Comparison of ENCODE assay signal across 32 mouse cellular contexts in genomic region chr9:48082461-48082860, GRCm38 (mm10).
A peak's percentile ranks its signal among the peaks of the same experiment; 100 is the strongest.
DNase-seq lines count a peak whose midpoint lies in the region; ATAC-seq and TF ChIP-seq lines count a peak whose summit lies in the region.
"Had no signal": no experiment of that assay in that cellular context is flagged by ENCODE, and none has a peak within 500 bp of the region (broad histone marks: within the 10 kb centered on the region; RNA-seq: fewer than 3 reads in every experiment).

No protein-coding gene starts in this region.

- H3K9ac ChIP-seq in forebrain, postnatal 0 days: no peak overlapping the region
- H3K9ac ChIP-seq in midbrain, embryonic 11.5 days (ENCODE audit: low read length): no peak overlapping the region
- no peak overlapping the region for H3K9ac ChIP-seq in midbrain, embryonic 14.5 days (replicated peaks; ENCODE audit: low read length)
- H3K9ac ChIP-seq in forebrain, embryonic 14.5 days (ENCODE audit: low read length): no peak overlapping the region; the same call in 1 of the 2 replicates
- no peak overlapping the region for H3K9ac ChIP-seq in midbrain, embryonic 16.5 days (ENCODE audit: low read depth, low read length)
- H3K9ac ChIP-seq: limb, embryonic 15.5 days; liver, embryonic 13.5 days had no signal

- no peak overlapping the region for H3K4me2 ChIP-seq in forebrain, postnatal 0 days (ENCODE audit: low read depth)
- H3K4me2 ChIP-seq in midbrain, embryonic 11.5 days: no peak overlapping the region
- H3K4me2 ChIP-seq in midbrain, embryonic 14.5 days (ENCODE audit: low read length): no peak overlapping the region
- H3K4me2 ChIP-seq in forebrain, embryonic 14.5 days (ENCODE audit: low read length): peak overlapping the region; percentile 2; the same call in 1 of the 2 replicates
- no peak overlapping the region for H3K4me2 ChIP-seq in midbrain, embryonic 16.5 days (ENCODE audit: low read length)
- H3K4me2 ChIP-seq: heart, embryonic 11.5 days; limb, embryonic 15.5 days; liver, embryonic 13.5 days had no signal

- no peaks in the 10 kb centered on the region for H3K9me3 ChIP-seq in forebrain, embryonic 10.5 days
- H3K9me3 ChIP-seq in forebrain, postnatal 0 days (ENCODE audit: low read length): no peaks in the 10 kb centered on the region
- H3K9me3 ChIP-seq in midbrain, embryonic 11.5 days (ENCODE audit: control insufficient read depth, low read length): no peaks in the 10 kb centered on the region
- no peaks in the 10 kb centered on the region for H3K9me3 ChIP-seq in midbrain, embryonic 14.5 days (ENCODE audit: control insufficient read depth, low read length)
- H3K9me3 ChIP-seq in forebrain, embryonic 14.5 days (replicated peaks; ENCODE audit: control insufficient read depth, low read length): no peaks in the 10 kb centered on the region
- H3K9me3 ChIP-seq in midbrain, embryonic 16.5 days (replicated peaks; ENCODE audit: control insufficient read depth, low read length, poor library complexity, severe bottlenecking): no peaks in the 10 kb centered on the region
- H3K9me3 ChIP-seq: limb, embryonic 10.5 days; limb, embryonic 15.5 days; liver, embryonic 13.5 days; megakaryocyte, embryonic 14.5 days had no signal

- peaks cover 18% of the 10 kb centered on the region for H3K27me3 ChIP-seq in forebrain, embryonic 10.5 days (ENCODE audit: poor library complexity, severe bottlenecking)
- H3K27me3 ChIP-seq in forebrain, postnatal 0 days (ENCODE audit: insufficient read depth, low read length): peaks cover 5% of the 10 kb centered on the region; the same call in 1 of the 2 replicates
- H3K27me3 ChIP-seq in midbrain, embryonic 11.5 days (ENCODE audit: control insufficient read depth, insufficient read depth, low read length): no peaks in the 10 kb centered on the region
- H3K27me3 ChIP-seq in midbrain, embryonic 14.5 days (ENCODE audit: control insufficient read depth, insufficient read depth, low read length): no peaks in the 10 kb centered on the region
- no peaks in the 10 kb centered on the region for H3K27me3 ChIP-seq in forebrain, embryonic 14.5 days (replicated peaks; ENCODE audit: control insufficient read depth, insufficient read depth, low read length)
- H3K27me3 ChIP-seq in midbrain, embryonic 16.5 days (ENCODE audit: control insufficient read depth, insufficient read depth, low read depth, low read length): no peaks in the 10 kb centered on the region
- H3K27me3 ChIP-seq in kidney, adult 2 months (replicated peaks; ENCODE audit: control insufficient read depth, insufficient read depth, low read length): no peaks in the 10 kb centered on the region; the same call in 1 of the 2 replicates
- H3K27me3 ChIP-seq: limb, embryonic 15.5 days; liver, embryonic 13.5 days; megakaryocyte, embryonic 14.5 days had no signal

- peak overlapping the region; percentile 20; the same call in 1 of the 2 replicates for H3K27ac ChIP-seq in forebrain, embryonic 10.5 days
- H3K27ac ChIP-seq in forebrain, postnatal 0 days (ENCODE audit: low read depth, low read length): no peak overlapping the region
- no peak overlapping the region for H3K27ac ChIP-seq in midbrain, embryonic 11.5 days (ENCODE audit: low read depth, low read length)
- no peak overlapping the region for H3K27ac ChIP-seq in midbrain, embryonic 14.5 days (replicated peaks; ENCODE audit: low read depth, low read length)
- H3K27ac ChIP-seq in forebrain, embryonic 14.5 days (ENCODE audit: low read depth, low read length): no peak overlapping the region
- H3K27ac ChIP-seq in midbrain, embryonic 16.5 days (ENCODE audit: low read length): peak overlapping the region; percentile 10; the same call in 1 of the 2 replicates
- no peak overlapping the region for H3K27ac ChIP-seq in kidney, adult 2 months (ENCODE audit: insufficient read depth, low read depth, low read length)
- H3K27ac ChIP-seq: limb, embryonic 10.5 days; limb, embryonic 15.5 days; liver, embryonic 13.5 days had no signal

- no peaks in the 10 kb centered on the region for H3K36me3 ChIP-seq in forebrain, embryonic 10.5 days (replicated peaks)
- H3K36me3 ChIP-seq in forebrain, postnatal 0 days (ENCODE audit: insufficient read depth): no peaks in the 10 kb centered on the region
- no peaks in the 10 kb centered on the region for H3K36me3 ChIP-seq in midbrain, embryonic 11.5 days (ENCODE audit: control insufficient read depth, insufficient read depth, low read length)
- no peaks in the 10 kb centered on the region for H3K36me3 ChIP-seq in midbrain, embryonic 14.5 days (ENCODE audit: control insufficient read depth, insufficient read depth, low read length)
- H3K36me3 ChIP-seq in forebrain, embryonic 14.5 days (ENCODE audit: control insufficient read depth, insufficient read depth, low read length): no peaks in the 10 kb centered on the region
- H3K36me3 ChIP-seq in midbrain, embryonic 16.5 days (ENCODE audit: control insufficient read depth, insufficient read depth, low read length): no peaks in the 10 kb centered on the region
- H3K36me3 ChIP-seq in kidney, adult 2 months (ENCODE audit: control insufficient read depth, insufficient read depth, low read length): no peaks in the 10 kb centered on the region
- H3K36me3 ChIP-seq: limb, embryonic 10.5 days; limb, embryonic 15.5 days; liver, embryonic 13.5 days had no signal

- ATAC-seq in forebrain, postnatal 0 days: no peak; the same call in 1 of the 2 replicates
- ATAC-seq in midbrain, embryonic 11.5 days (ENCODE audit: low FRiP score): no peak
- ATAC-seq in midbrain, embryonic 14.5 days (ENCODE audit: low FRiP score, low TSS enrichment): no peak
- ATAC-seq in forebrain, embryonic 14.5 days: peak; percentile 48; the same call in 1 of the 2 replicates
- no peak for ATAC-seq in midbrain, embryonic 16.5 days
- ATAC-seq: hindbrain, embryonic 16.5 days; intestine, embryonic 16.5 days; lung, postnatal 0 days had no signal

- 35% methylated on average over 6 of the region's 6 CpGs for WGBS in forebrain, embryonic 10.5 days
- WGBS in forebrain, postnatal 0 days: 18% methylated on average over 6 of the region's 6 CpGs
- WGBS in midbrain, embryonic 11.5 days: 23% methylated on average over 6 of the region's 6 CpGs
- 18% methylated on average over 6 of the region's 6 CpGs for WGBS in midbrain, embryonic 14.5 days
- WGBS in forebrain, embryonic 14.5 days: 6% methylated on average over 6 of the region's 6 CpGs
- 14% methylated on average over 6 of the region's 6 CpGs for WGBS in midbrain, embryonic 16.5 days
- 78% methylated on average over 6 of the region's 6 CpGs for WGBS in kidney, adult 2 months

- H3K4me1 ChIP-seq in forebrain, embryonic 10.5 days: peaks cover 18% of the 10 kb centered on the region
- H3K4me1 ChIP-seq in forebrain, postnatal 0 days (ENCODE audit: insufficient read depth): no peaks in the 10 kb centered on the region
- peaks cover 8% of the 10 kb centered on the region for H3K4me1 ChIP-seq in midbrain, embryonic 11.5 days (ENCODE audit: control insufficient read depth, insufficient read depth, low read length)
- H3K4me1 ChIP-seq in midbrain, embryonic 14.5 days (ENCODE audit: control insufficient read depth, insufficient read depth, low read length): peaks cover 6% of the 10 kb centered on the region; the same call in 1 of the 2 replicates
- peaks cover 9% of the 10 kb centered on the region for H3K4me1 ChIP-seq in forebrain, embryonic 14.5 days (ENCODE audit: control insufficient read depth, insufficient read depth, low read length)
- H3K4me1 ChIP-seq in midbrain, embryonic 16.5 days (ENCODE audit: control insufficient read depth, insufficient read depth, low read length): peaks cover 8% of the 10 kb centered on the region; the same call in 1 of the 2 replicates
- no peaks in the 10 kb centered on the region for H3K4me1 ChIP-seq in kidney, adult 2 months (ENCODE audit: control insufficient read depth, insufficient read depth, low read length)
- H3K4me1 ChIP-seq: limb, embryonic 15.5 days; liver, embryonic 13.5 days; megakaryocyte, embryonic 14.5 days had no signal

- no peak for TF ChIP-seq POLR2A in kidney, adult 2 months (IDR thresholded peaks at IDR 0.05; ENCODE audit: low read depth, low read length)

- peak overlapping the region; percentile 12; the same call in 1 of the 2 replicates for H3K4me3 ChIP-seq in forebrain, embryonic 10.5 days
- no peak overlapping the region for H3K4me3 ChIP-seq in forebrain, postnatal 0 days (ENCODE audit: low read depth, low read length)
- H3K4me3 ChIP-seq in midbrain, embryonic 11.5 days (ENCODE audit: low read depth, low read length): no peak overlapping the region
- H3K4me3 ChIP-seq in midbrain, embryonic 14.5 days (replicated peaks; ENCODE audit: low read depth, low read length): no peak overlapping the region
- no peak overlapping the region for H3K4me3 ChIP-seq in forebrain, embryonic 14.5 days (ENCODE audit: low read depth, low read length)
- no peak overlapping the region for H3K4me3 ChIP-seq in midbrain, embryonic 16.5 days (ENCODE audit: low read depth, low read length)
- no peak overlapping the region for H3K4me3 ChIP-seq in kidney, adult 2 months (ENCODE audit: insufficient read depth, low read depth, low read length)
- H3K4me3 ChIP-seq: erythroblast, embryonic 14.5 days; limb, embryonic 10.5 days; limb, embryonic 15.5 days; liver, embryonic 13.5 days; megakaryocyte, embryonic 14.5 days had no signal

- DNase-seq in forebrain, embryonic 10.5 days (ENCODE audit: extremely low spot score, low spot score): no peak
- no peak for DNase-seq in forebrain, postnatal 0 days
- DNase-seq in midbrain, embryonic 11.5 days (ENCODE audit: low spot score, missing footprints): peak; percentile 86
- DNase-seq in midbrain, embryonic 14.5 days: no peak
- DNase-seq in forebrain, embryonic 14.5 days (ENCODE audit: low spot score): no peak
- no peak for DNase-seq in c-Kit-positive CD71-positive TER-119-positive erythroid progenitor cells, embryonic 14.5 days (ENCODE audit: low spot score)
- DNase-seq in kidney, adult 2 months: no peak
- DNase-seq: adrenal gland, postnatal 25 days; cerebellum, adult 2 months; cerebellum, postnatal 14 days; gastrocnemius, postnatal 25 days; heart, adult 11 months; heart, postnatal 36 days; kidney, adult 9 months; kidney, postnatal 10 days; layer of hippocampus, adult 9-11 months; liver, embryonic 13.5 days; lung, adult 18-20 months; lung, postnatal 4 days; right cerebral cortex, adult 18-20 months; spleen, adult 18-20 months; thymus, adult 2 months; thymus, postnatal 36 days had no signal

- TF ChIP-seq CTCF in forebrain, postnatal 0 days (IDR thresholded peaks at IDR 0.05; ENCODE audit: low read depth): no peak
- no peak for TF ChIP-seq CTCF in kidney, adult 2 months (conservative IDR thresholded peaks at IDR 0.05; ENCODE audit: insufficient read depth, insufficient read length, low read depth, low read length)

Comparison
In these comparisons a context has a peak if more than half of its experiments do, and no peak if none do; other contexts are left out.
1. H3K27ac ChIP-seq: peak in forebrain, embryonic 10.5 days (single experiment) and midbrain, embryonic 16.5 days (single experiment); none in forebrain, postnatal 0 days (single experiment), midbrain, embryonic 11.5 days (single experiment), midbrain, embryonic 14.5 days (single experiment), forebrain, embryonic 14.5 days (single experiment) and kidney, adult 2 months (single experiment).